Mouse (Mus musculus) v-Abl transformed pro-B cells (cell line): ENCODE results near the gene Ear6.

ENCODE experiments used
- in situ Hi-C, 2 experiments: fragments of 400-800 bp; cut with MboI; formaldehyde crosslinking; loops; one replicate each; pipeline ENCODE4 v1.15.1; 2025; ENCODE audit not compliant: unreplicated experiment in 2 of 2

Ear6 gene

DNA sequence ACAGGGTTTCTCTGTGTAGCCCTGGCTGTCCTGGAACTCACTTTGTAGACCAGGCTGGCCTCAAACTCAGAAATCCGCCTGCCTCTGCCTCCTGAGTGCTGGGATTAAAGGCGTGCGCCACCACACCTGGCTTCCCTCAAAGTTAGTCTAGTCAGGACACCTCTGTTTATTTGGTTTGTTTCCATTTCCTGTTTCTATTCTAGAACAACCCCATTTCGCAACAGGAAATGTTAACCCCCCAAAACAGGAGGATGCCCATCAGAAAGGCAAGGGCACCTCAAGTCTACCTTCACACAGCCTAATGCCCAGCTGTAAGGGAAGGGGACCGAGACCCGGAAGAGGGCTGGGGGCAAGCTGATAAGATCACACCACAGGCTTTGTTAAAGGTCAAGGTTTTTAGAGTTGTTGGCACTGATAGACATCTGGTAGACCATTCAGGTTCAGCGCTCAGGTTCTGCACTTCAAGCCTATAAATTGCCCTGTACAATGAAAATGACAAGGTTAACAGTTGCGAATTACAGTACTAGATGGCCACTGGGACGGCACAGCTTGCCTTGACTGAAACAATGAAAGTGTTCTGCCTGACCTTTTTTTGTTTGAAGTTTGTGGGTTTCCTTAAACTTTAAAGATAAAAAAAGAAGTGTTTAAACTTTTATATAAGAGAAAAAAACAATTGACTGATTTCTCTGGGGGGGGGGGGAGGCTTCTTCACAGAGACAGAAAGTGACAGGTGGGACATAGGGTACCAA is 38.9 kb downstream of the Ear6 start, which contains the start of gene Slc39a2:
TSS of gene Slc39a2 (plus strand) at position 699 of the 749 bp plus-strand sequence.
- in situ Hi-C loops, result loop anchor here in 1 of 2 experiments (25.0 kb wide), 1 partner anchor 1105 kb away; the partner anchor contains the start of gene Ttc5

DNA sequence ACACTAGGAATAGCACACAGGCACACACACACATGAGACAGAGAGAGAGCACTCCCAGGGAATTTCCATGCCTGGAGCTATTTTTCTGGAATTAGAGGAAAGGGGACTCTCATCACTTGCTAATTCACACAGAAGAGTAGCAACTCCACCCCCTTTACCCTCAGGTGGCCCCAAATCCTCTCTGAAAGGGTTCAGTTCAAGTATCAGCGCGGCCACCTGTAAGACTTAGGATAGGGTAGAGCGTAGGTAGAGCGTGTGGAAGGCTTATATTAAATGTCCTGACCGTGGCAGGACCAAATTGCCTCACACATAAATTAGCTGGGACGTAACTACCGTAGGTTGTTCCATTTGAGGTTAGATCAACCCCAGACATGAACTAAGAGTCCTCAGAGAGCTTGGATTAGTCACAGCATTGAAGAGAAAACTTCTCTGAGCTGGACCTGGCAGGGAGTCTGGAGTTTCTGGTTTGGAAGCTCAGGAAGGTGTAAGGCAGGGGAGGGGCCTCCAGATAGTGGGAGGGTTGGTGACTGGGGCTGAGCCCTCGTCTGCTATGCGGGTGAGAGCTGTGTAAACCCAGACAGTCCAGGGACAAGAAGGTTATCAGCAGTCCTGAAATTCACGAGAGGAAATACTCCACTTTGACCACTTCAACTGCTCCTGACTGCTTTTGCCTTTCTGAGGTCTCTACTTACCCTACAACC is 39.7 kb downstream of the Ear6 start:
- in situ Hi-C loops, result loop anchor here in 1 of 2 experiments (25.0 kb wide), 1 partner anchor 1106 kb away; the partner anchor contains the start of gene Ttc5

DNA sequence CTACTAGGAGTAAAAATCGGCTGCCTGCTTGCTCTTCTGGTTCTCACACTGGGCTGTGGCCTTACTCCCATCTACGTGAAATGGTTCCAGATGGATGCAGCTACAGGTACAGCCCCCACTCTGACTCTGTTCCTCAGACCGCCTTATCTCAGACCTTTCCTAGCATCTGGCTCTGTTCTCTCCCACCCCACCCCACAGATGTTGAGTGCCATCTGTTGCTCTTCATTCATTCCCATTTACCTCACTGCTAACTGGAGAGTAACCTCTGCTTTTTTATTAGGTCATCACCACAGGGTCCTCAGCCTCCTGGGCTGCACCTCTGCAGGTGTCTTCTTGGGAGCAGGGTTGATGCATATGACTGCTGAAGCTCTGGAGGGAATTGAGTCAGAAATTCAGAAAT is 40.3 kb downstream of the Ear6 start:
- in situ Hi-C loops, result loop anchor here in 1 of 2 experiments (25.0 kb wide), 1 partner anchor 1107 kb away; the partner anchor contains the start of gene Ttc5

DNA sequence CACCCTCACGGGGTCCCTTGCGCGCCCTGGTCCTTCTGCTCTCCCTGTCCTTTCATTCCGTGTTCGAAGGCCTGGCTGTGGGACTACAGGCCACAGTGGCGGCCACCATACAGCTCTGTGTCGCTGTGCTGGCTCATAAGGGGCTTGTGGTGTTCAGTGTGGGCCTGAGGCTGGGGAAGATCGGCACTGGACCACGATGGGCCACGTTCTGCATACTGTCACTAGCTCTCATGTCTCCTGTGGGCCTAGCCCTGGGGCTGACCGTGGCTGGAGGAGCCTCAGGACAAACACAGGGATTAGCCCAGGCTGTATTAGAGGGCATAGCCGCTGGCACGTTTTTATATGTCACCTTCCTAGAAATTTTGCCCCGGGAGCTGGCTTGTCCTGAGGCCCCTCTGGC is 41.6 kb downstream of the Ear6 start:
- in situ Hi-C loops, result loop anchor here in 1 of 2 experiments (5.0 to 25.0 kb wide), 2 partner anchors 442 to 1108 kb away; partner anchors contain the start of gene Ttc5

DNA sequence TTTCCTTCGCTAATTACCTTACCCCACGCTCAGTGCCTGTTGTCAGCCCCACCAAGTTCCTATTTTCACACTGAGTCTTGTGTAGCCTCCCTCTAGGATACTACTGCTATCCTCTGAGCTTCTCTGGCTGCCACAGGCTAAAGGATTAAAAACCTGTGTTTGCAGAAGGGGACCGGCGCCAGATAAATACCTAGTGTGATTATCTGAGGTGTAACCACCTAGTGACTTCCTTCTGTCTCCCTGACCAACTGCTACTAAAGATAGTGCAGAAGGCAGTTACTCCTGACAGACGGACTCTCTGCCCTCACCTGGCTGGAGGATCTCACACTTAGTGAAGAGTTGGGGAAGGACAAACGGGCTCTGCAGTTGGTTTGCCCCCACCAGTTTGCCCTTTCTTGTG is 42.5 kb downstream of the Ear6 start:
- in situ Hi-C loops, result loop anchor here in 1 of 2 experiments (5.0 to 25.0 kb wide), 2 partner anchors 441 to 1109 kb away; partner anchors contain the start of gene Ttc5

DNA sequence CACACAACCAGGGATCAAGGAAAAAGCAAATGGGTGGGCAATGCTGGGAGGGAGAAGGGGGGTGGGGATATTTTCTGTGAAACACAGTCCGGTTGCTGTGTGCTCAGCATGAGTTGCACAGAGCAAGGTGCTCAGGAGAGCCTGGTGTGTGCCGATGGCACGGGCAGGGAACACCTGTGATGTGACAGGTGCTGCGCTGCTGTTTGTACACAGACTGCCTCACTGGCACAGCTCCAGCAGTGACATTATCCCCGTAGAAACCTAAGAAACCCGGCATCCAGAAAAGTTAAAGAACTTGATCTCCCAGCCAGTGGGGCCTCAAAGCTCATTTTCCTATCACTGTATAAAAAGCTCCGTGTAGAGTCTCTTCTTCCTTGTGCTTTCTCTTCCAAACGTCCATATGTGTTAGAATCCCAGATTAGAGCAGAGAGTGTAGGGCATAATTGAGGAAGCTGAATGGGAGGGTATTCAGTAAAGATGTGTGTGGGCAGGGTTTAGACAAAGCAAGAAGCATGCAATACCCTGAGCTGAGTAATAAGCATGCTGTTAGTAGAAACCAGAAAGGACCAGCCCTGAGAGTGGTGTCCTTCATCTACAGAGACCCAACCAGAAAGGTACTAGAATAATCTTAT is 43.2 kb downstream of the Ear6 start:
- in situ Hi-C loops, result loop anchor here in 1 of 2 experiments (5.0 to 25.0 kb wide), 2 partner anchors 441 to 1109 kb away; partner anchors contain the start of gene Ttc5

DNA sequence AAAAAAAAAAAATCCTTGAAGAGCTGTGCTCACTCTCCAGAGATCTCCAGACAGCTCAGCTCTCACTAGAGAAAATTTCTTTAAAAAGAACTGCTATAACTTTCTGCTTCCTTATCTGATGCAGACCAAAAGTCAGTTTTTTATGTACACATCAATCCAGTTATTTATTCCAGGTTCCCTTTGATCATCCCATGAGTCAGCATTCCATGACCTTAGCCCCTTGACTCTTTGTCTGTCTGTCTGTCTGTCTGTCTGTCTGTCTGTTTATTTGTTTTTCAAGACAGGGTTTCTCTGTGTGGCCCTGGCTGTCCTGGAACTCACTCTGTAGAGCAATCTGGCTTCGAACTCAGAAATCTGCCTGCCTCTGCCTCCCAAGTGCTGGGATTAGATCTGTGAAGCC is 45.9 kb downstream of the Ear6 start:
- in situ Hi-C loops, result loop anchor here in 1 of 2 experiments (5.0 to 25.0 kb wide), 2 partner anchors 438 to 1112 kb away; partner anchors contain the start of gene Ttc5

DNA sequence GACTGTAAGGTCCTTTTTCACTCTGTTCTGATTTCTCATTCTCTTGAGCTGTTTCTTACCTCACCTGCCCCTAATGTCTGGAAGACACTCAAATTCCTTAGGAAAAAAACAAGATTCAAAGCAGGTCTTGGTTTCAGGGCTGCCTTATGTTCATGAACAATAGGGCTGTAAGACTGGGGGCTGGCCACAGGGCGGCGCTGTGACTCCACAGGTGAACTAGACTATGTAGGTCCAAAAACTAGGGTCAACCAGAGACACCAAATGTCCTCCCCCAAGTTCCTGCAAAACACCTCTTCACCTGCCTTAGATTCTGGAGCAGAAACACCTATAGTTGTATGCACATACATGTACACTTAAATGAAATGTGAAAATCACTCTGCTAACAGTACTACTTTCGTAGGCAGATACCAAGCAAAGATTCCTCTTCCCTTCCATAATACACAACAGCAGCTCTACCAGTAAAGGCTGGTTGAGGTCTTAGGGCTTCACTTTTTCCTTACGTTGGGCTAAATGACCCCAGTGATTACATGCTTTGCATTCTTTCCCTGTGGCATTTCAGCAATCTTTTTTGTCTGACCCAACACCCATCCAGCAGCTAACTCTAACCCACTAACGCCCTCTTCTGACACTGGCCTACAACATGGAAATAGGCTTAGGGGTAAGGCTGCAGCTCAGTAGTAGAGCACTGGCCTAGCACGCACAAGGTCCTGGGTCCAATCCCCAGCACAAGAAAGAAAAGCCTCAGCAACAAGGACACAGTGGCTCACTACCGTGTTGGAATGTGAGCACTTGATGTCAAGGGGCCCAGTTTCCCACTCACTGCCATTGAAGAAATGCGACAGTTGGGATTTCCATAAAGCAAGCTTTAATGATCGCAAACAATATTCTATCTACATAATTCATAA is 49.6 kb downstream of the Ear6 start:
- in situ Hi-C loops, result loop anchor here (5.0 to 10.0 kb wide), 4 partner anchors 119 to 442 kb away; partner anchors contain the start of gene Zfp219 (in 2 of the 2)

DNA sequence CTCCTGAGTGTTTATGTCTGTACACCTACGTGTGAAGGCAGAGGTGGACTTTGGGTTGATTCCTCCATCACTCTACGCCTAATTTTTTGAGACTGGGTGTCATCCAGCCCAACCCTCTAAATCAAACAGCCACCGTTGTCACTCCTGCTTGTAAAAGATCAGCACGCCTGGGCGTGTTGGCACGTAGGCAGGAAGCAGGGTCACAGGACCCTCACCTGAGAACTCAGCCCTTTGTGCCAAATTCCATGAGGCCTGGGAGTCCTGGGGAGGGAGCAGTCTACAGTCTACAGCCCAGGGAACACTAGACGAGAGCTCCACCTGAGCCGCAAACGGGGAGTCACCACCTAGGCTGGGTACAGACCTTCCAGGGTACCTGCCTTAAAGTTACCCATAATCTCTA is 50.3 kb downstream of the Ear6 start:
- in situ Hi-C loops, result loop anchor here (5.0 to 10.0 kb wide), 4 partner anchors 119 to 441 kb away; partner anchors contain the start of gene Zfp219 (in 2 of the 2)
